Mouse (Mus musculus) heart, postnatal 36 days (tissue): ENCODE measurements at regions not wholly inside any gene's neighbourhood (a gene's known extent, or its start where the extent isn't known, plus 50 kb on each side); places are given as distances from the start of the nearest gene placed in this dataset.

Experiments
- DNase-seq, 2 experiments: peaks; one replicate each; pipeline ENCODE4 v3.0.0; 2021 to 2022
- intact Hi-C: fragments of 180-260 bp; cut with DNase I; formaldehyde crosslinking; loops from one replicate; pipeline ENCODE4 v1.15.1; 2025

- no peak for DNase-seq
- intact Hi-C loops = no loop called here
These were observed 52.0 kb upstream of the C030005K15Rik start for GRCm38 (mm10) chr10:97778531-97778930.

GRCm38 (mm10) chr10:97779335-97779734 lies 52.8 kb upstream of the C030005K15Rik start:
- no peak for DNase-seq
- intact Hi-C loops = no loop called here

- no peak for DNase-seq
- intact Hi-C loops = no loop called here
These were observed 67.2 kb upstream of the C030005K15Rik start for GRCm38 (mm10) chr10:97793804-97794203.

- no peak for DNase-seq
- intact Hi-C loops = no loop called here
These were observed 75.1 kb upstream of the C030005K15Rik start for GRCm38 (mm10) chr10:97801448-97802265.

GRCm38 (mm10) chr10:97807947-97808346 lies 81.4 kb upstream of the C030005K15Rik start:
- intact Hi-C loops = no loop called here
- no peak for DNase-seq

- intact Hi-C loops = loop anchor here (10.0 kb wide), 1 partner anchor 1242 kb away; no protein-coding TSS in a partner anchor
- DNase-seq = no peak
These were observed 116.0 kb upstream of the C030005K15Rik start for GRCm38 (mm10) chr10:97842574-97842973.

GRCm38 (mm10) chr10:97851487-97851886 lies 124.9 kb upstream of the C030005K15Rik start:
- DNase-seq = no peak
- intact Hi-C loops = no loop called here

GRCm38 (mm10) chr10:97877088-97877487 lies 150.5 kb upstream of the C030005K15Rik start:
- DNase-seq = no peak
- intact Hi-C loops = no loop called here

GRCm38 (mm10) chr10:97886049-97886448 lies 159.5 kb upstream of the C030005K15Rik start:
- intact Hi-C loops = no loop called here
- DNase-seq = no peak

- intact Hi-C loops = no loop called here
- no peak for DNase-seq
These were observed 179.2 kb upstream of the C030005K15Rik start for GRCm38 (mm10) chr10:97905793-97906192.

- intact Hi-C loops = no loop called here
- no peak for DNase-seq
These were observed 199.0 kb upstream of the C030005K15Rik start for GRCm38 (mm10) chr10:97925568-97925967.

GRCm38 (mm10) chr10:97940345-97940744 lies 213.8 kb upstream of the C030005K15Rik start:
- intact Hi-C loops = no loop called here

GRCm38 (mm10) chr10:97965881-97966280 lies 239.3 kb upstream of the C030005K15Rik start:
- intact Hi-C loops = no loop called here

More at GRCm38 (mm10) chr10:97940345-97940744, 213.8 kb upstream of the C030005K15Rik start:
- DNase-seq = no peak

GRCm38 (mm10) chr10:97966931-97967330 lies 240.4 kb upstream of the C030005K15Rik start:
- DNase-seq = no peak
- intact Hi-C loops = no loop called here

More at GRCm38 (mm10) chr10:97965881-97966280, 239.3 kb upstream of the C030005K15Rik start:
- DNase-seq = no peak

- intact Hi-C loops = no loop called here
- no peak for DNase-seq
These were observed 280.5 kb upstream of the C030005K15Rik start for GRCm38 (mm10) chr10:98007037-98007436.

- intact Hi-C loops = no loop called here
- no peak for DNase-seq
These were observed 281.8 kb upstream of the C030005K15Rik start for GRCm38 (mm10) chr10:98008355-98008754.

GRCm38 (mm10) chr10:98012916-98013315 lies 286.4 kb upstream of the C030005K15Rik start:
- intact Hi-C loops = no loop called here
- DNase-seq = no peak

GRCm38 (mm10) chr10:98014985-98015902 lies 288.7 kb upstream of the C030005K15Rik start:
- DNase-seq = no peak
- intact Hi-C loops = no loop called here

GRCm38 (mm10) chr10:98016596-98017304 lies 290.2 kb upstream of the C030005K15Rik start:
- intact Hi-C loops = no loop called here
- DNase-seq = no peak

GRCm38 (mm10) chr10:98029124-98029523 lies 302.6 kb upstream of the C030005K15Rik start:
- DNase-seq = no peak
- intact Hi-C loops = no loop called here

GRCm38 (mm10) chr10:98029621-98030020 lies 303.1 kb upstream of the C030005K15Rik start:
- DNase-seq = no peak
- intact Hi-C loops = no loop called here
